Mouse (Mus musculus) retina, embryonic 14.5 days (tissue): ENCODE measurements around the gene Ndufb4.

Source experiments
- DNase-seq: peaks from one replicate; pipeline ENCODE4 v3.0.0-alpha.2; 2015; ENCODE audit warnings: low spot score

The Ndufb4 gene

DNA sequence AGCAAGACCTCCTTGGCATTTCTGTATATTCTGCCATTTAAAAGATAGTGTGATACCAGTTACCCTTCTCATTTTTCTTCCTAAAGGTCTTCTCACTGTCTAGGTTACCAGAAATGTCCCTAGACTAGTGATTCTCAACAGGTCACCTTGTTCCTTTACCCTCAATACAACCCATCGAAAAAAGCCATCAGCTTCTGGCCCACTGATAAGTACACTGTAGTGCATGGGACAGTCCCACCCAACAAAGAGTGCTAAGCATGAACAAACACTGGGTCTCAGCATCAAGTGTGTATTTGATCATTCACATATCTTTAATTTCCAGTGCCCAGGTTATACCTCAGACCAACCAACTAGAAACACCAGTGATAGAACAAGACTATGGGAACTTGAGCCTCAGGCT lies 19.2 kb downstream of the Ndufb4 start:
- DNase-seq: no peak

DNA sequence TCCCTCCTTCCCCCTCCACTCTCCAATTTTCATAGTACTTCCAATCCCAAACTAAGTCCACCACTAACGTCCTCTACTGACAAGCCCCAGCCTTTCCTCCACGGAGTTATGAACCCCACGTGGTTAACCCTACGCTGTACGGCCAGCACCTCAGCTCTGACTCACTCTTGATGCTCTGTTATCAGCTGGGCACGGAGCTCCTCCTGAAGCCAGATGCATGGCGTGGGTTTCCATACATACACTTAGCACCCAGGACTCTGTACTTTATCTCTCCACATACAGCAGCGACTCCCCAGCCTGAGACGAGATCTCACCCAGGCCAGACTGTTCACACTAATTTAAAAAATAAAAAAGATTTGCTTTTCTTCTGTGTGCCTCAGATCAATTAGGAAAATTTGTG lies 19.7 kb downstream of the Ndufb4 start:
- DNase-seq: no peak

GRCm38 (mm10) chr16:37629011-37629410 lies 25.2 kb downstream of the Ndufb4 start:
- no peak for DNase-seq

DNA sequence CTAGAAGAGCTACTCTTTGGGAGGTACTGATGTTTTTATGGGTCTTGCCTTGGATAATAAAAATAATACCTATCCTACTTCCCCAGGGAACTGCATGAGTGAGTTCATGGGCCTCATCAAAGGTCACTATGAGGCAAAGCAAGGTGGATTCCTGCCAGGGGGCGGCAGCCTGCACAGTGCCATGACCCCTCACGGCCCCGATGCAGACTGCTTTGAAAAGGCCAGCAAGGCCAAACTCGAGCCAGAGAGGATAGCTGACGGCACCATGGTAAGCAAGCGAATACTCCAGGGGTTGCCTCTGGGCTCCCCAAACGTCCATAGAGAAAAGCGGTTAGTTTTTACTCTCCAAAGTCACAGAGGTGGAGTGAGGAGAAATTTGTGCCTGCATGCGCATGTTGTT lies 25.9 kb downstream of the Ndufb4 start:
- no peak for DNase-seq

GRCm38 (mm10) chr16:37626388-37626949 lies 27.8 kb downstream of the Ndufb4 start:
- no peak for DNase-seq

DNA sequence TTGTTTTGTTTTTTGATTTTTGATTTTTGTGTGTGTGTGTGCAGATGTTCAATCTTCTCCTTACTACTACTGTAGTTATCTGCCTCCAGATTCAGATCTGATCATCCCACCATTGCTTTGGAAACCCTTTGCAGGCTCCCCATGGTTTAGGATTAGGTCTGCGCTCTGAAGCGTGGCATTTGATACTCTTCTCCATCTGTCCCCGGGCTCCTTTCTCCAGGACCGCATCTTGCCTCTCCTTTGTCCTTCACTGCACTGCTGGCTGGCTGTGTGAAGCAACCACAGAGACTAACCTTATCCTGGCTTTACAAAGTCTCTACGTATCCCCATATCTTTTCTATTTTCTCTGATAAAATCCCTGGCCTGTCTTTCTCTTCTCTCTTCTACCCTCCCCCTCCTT lies 31.3 kb downstream of the Ndufb4 start:
- DNase-seq: peak; percentile 49

- DNase-seq: no peak
These were observed 31.9 kb downstream of the Ndufb4 start for GRCm38 (mm10) chr16:37622403-37622802.

DNA sequence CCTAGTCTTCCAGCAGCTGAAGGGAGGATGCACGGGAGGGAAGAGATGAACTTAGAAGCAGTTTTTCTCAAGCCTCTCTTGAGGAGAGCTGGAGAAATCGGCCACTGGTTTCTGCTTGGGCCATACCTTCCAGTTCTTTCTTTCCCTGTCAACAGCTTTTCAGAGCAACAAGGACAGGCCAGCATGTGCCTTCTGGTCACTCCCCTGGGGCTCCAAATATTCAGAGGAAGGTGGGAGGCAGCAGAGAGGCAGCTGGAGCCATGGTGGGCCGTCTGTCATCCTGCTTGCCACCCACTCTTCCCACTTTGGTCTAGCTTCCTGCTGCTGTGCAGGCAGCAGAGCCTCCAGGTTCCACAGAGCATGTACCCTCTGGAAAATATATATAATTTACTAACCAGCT lies 36.6 kb downstream of the Ndufb4 start:
- peak; percentile 36 for DNase-seq

GRCm38 (mm10) chr16:37616104-37616503 lies 38.1 kb downstream of the Ndufb4 start:
- DNase-seq: no peak

DNA sequence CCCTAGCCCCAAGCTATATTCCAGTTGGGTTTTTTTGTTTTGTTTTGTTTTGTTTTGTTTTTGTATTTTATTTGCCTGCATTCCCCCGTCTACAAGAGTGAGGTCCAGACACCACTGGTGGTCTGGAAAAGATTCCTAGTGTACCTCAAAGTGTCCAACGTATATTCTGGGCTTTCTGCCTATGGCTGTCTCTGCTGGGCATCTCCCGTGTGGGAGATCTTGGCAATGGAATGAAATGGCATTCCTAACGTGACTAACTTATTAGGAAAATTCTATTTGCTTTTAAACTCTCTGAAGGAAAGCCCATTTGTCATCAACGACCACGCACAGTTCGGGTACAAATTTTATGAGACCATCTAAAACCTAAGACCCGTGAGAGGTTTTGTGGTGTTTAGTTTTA lies 38.8 kb downstream of the Ndufb4 start:
- no peak for DNase-seq

DNA sequence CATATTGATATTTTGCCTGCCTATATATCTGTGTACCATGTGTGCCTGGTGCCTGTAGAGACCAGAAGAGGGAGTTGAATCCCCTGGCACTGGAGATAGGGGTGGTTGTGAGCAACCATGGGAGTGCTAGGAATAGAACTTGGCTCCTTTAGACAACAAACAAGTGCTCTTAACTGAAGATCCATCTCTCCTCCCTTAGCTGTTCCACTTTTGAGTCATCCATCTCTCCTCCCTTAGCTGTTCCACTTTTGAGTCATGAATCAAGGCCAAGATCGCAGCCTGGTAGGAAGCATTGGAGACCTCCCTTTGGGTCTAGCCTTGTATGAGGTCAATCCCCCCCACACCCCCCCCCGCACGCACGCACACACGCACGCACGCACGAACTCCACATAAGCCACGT lies 39.7 kb downstream of the Ndufb4 start:
- no peak for DNase-seq

GRCm38 (mm10) chr16:37612013-37612412 lies 42.2 kb downstream of the Ndufb4 start:
- no peak for DNase-seq

DNA sequence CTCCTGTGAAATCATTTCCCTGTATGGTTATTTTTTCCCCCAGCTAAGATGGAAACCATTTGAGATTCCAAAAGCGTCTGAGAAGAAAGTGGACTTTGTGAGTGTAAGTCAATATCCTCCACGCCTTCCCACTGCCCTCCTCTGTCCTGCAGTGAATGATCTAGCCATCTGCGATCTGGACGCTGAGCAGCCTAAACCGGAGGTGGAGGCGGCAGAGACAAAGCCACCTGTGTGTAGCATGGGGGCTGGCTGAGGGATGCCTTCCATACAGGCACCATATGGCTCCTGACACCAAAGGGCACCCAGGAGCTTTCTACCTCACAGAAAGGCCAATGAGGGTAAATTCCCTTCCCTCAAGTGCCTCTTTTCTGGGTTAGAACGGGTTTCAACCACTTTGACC lies 43.2 kb downstream of the Ndufb4 start:
- no peak for DNase-seq

GRCm38 (mm10) chr16:37610333-37610732 lies 43.9 kb downstream of the Ndufb4 start:
- DNase-seq: no peak

DNA sequence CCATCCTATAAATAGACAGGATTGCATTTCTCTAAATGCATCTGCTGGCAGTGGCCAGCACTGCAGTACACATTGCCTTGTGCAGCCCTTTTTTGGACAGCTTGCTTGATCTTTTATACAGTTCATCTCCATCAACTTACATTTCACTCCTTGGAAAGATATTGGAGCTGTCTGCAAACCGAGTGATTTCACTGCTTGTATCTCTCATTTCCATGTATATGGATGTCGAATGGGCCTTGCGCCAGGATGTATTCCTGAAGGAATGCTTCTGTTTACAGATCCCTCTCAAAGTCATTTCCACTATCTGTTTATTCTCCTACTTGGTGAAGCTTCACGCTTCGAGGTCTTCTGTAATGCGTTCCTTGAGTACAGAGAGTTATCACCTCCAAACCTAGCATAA lies 50.0 kb downstream of the Ndufb4 start:
- no peak for DNase-seq

DNA sequence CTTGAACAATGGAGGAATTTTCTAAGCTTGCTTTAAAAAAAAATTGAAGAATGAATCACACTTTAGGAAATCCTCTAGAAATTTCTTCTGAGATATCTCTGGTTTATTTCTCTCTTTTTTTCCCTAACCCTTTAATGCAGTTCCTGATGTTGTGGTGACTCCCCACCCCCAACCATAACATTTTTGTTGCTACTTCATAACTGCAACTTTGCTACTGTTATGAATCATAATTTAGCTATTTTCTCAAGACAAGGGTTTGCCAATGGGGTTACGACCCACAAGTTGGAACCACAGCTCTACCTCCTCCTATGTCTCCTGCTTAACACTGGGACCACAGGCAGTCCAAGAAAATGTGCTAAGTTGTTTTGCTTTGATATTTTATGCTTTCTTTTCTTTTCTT lies 50.8 kb downstream of the Ndufb4 start:
- DNase-seq: no peak

DNA sequence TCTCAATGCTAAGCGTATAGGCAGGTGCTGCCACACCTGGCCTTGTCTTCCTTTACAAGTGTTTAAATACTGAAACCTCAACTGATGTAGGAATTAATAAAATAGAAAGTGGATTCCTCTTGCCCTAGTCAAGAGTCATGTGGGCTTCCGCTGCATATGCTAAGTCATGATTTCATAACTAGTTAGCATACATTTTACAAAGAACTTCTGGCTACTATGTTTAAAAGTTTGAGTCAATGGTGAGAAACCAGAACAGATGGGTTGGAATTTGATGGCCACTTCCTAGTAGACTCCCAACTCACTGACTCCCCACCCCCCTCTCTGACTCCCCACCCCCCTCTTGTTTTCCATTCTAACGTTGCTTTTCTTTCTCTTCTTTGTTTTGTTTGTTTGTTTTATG lies 54.9 kb downstream of the Ndufb4 start:
- no peak for DNase-seq

DNA sequence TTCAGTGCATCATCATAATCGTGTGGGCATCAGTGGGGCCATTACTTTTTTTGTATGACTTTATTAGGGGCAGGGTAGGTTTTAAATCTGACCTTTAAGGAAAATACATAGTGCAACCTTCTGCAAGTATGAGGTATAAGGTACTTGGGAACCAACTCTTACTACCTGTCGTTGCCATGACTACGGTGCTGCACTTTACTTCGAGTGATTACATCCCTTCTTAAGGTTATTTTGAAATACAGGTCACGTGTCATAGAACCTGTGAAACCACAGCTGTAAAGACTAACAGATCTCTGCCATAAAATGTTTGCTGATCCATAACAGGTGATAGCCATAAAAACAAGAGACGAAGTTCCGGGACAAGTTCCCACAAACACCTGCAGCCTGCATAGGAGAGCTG lies 55.8 kb downstream of the Ndufb4 start:
- DNase-seq: no peak

- DNase-seq: no peak
These were observed 56.8 kb downstream of the Ndufb4 start for GRCm38 (mm10) chr16:37597412-37597811.
